Mouse (Mus musculus): Measurements from ENCODE around the gene Uhrf1.

DNA sequence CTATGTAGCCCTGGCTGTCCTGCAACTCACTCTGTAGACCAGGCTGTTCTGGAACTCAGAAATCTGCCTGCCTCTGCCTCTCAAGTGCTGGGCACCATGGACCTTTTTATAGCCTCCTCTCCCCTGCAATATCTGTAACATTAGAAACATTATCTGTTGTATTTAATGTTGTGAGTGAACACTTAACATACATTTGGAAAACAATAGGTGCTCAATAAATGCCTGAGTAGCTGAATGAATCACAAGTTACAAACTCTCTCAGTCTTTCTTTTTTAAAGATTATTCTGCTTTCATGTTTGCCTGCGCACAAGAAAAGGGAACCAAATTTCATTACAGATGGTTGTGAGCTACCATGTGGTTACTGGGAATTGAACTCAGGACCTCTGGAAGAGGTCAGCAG lies 4.9 kb upstream of the Uhrf1 start:
- TF ChIP-seq CTCF (conservative IDR thresholded peaks at IDR 0.05; ENCODE audit: low read length), result no peak
- peak; percentile 80 for TF ChIP-seq NANOG (IDR thresholded peaks at IDR 0.05; ENCODE audit: borderline replicate concordance, low read length)
